Mouse (Mus musculus) neural tube, embryonic 14.5 days (tissue): ENCODE data around the gene Csrp2. TPM values are rescaled to one million over a fixed set of nuclear protein-coding genes. Genes with fewer than 3 reads are reported as not detected.

Experiments used
- ATAC-seq: fragments of 200-750 bp; cut with Nextera tagmentation; 2 replicates; pipeline ENCODE4 v1.8.0; 2017; ENCODE audit warnings: low read depth, mild to moderate bottlenecking, moderate TSS enrichment, moderate library complexity
- H3K27ac ChIP-seq: fragments of 300-500 bp; sonication (generic); 2 replicates; pipeline ENCODE4 v1.5.1; 2014; ENCODE audit warnings: low read depth, mild to moderate bottlenecking, control low read depth, low read length, moderate library complexity, mixed read lengths
- H3K27me3 ChIP-seq: fragments of 300-500 bp; sonication (generic); 2 replicates; pipeline ENCODE4 v1.6.1; 2014; ENCODE audit warnings: low read length; ENCODE audit not compliant: control insufficient read depth, insufficient read depth
- H3K36me3 ChIP-seq: fragments of 300-500 bp; sonication (generic); 2 replicates; pipeline ENCODE4 v1.6.1; 2014; ENCODE audit warnings: low read length, mixed read lengths; ENCODE audit not compliant: control insufficient read depth, insufficient read depth
- H3K4me1 ChIP-seq: fragments of 300-500 bp; sonication (generic); 2 replicates; pipeline ENCODE4 v1.6.1; 2014; ENCODE audit warnings: low read length; ENCODE audit not compliant: control insufficient read depth, insufficient read depth
- H3K4me2 ChIP-seq: fragments of 300-500 bp; sonication (generic); 2 replicates; pipeline ENCODE4 v1.6.1; 2014; ENCODE audit warnings: mild to moderate bottlenecking, low read depth, low read length, control low read depth
- H3K4me3 ChIP-seq: fragments of 300-500 bp; sonication (generic); 2 replicates; pipeline ENCODE4 v1.5.1; 2014; ENCODE audit warnings: low read depth, low read length, control low read depth, mixed read lengths
- H3K9ac ChIP-seq: fragments of 300-500 bp; sonication (generic); replicated peaks from 2 replicates; pipeline ENCODE4 v1.6.1; 2014; ENCODE audit warnings: low read depth, mild to moderate bottlenecking, control low read depth, low read length, mixed read lengths
- H3K9me3 ChIP-seq: fragments of 300-500 bp; sonication (generic); 2 replicates; pipeline ENCODE4 v1.6.1; 2016; ENCODE audit warnings: low read length; ENCODE audit not compliant: control insufficient read depth
- WGBS: fragments of 180-500 bp; shearing (Covaris S2); extraction: QIAGEN DNeasy Blood & Tissue Kit; methylation state at CpG from one replicate; pipeline ENCODE4 v1.1.7; 2014; 5-methylcytosine and 5-hydroxymethylcytosine counted together
- polyA plus RNA-seq: library from polyadenylated mRNA; unstranded; fragments of >200 nt; fragmentation: Nextera tagmentation; extraction: Ambion mirVana; gene quantifications from 2 replicates; pipeline ENCODE4 v1.2.1, GENCODE M21; 2014

The Csrp2 gene
- polyA plus RNA-seq, 1 experiment from 2014 or later: 137 TPM

DNA sequence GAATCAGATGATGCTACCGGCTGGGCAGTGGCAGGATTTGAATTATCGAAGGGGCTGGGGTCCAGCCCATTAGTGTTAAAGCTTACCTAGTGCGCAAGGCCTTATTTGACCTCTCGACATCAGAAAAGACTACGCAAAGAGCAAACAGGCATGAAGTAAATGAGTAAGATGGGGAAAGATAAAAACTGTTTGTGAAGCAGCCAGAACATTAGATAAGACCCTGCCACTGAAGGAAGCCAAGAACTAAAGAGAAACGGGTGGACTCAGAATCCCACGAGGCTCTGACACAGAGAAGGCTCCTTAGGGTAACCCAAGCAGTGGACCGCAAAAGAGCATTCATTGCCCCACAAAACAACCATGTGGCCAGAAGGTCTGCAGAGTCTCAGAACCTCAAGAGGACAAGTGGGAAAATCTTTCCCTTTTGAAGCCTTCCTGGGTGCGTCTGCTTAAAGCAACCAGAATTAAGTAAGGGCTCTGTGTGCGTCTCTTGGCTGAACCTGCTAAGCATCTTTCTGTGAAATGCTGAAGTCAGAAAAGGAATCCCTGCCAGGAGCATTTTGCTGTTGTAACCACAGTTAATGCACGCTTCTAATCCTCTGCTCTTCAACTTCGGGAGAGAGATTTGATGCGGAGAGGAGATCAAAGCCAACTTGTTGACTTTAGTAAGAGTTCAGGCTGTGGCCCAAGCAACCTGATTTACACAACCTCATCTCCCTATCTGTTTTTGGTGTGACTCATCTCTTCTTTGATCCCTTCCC lies 19.7 kb upstream of the Csrp2 start:
- H3K4me2 ChIP-seq: no peak overlapping the region
- no peak overlapping the region for H3K9ac ChIP-seq
- no peak overlapping the region for H3K4me3 ChIP-seq
- ATAC-seq: no peak
- no peaks in the 10 kb centered on the region for H3K27me3 ChIP-seq
- H3K36me3 ChIP-seq: no peaks in the 10 kb centered on the region
- no peaks in the 10 kb centered on the region for H3K9me3 ChIP-seq
- no peaks in the 10 kb centered on the region for H3K4me1 ChIP-seq
- no peak overlapping the region for H3K27ac ChIP-seq
- WGBS: 82% methylated on average over 13 of the region's 13 CpGs

- Histone ChIP-seq H3K27ac (no peak overlapping the region), H3K4me2 (no peak overlapping the region), H3K4me1 (no peaks in the 10 kb centered on the region), H3K27me3 (no peaks in the 10 kb centered on the region), H3K4me3 (no peak overlapping the region), H3K9ac (no peak overlapping the region), H3K9me3 (no peaks in the 10 kb centered on the region), H3K36me3 (no peaks in the 10 kb centered on the region)
- 97% methylated on average over 3 of the region's 3 CpGs for whole genome bisulfite sequencing
- ATAC-seq: no peak
Observed at GRCm38 (mm10) chr10:110903862-110904261, 15.7 kb upstream of the Csrp2 start.

DNA sequence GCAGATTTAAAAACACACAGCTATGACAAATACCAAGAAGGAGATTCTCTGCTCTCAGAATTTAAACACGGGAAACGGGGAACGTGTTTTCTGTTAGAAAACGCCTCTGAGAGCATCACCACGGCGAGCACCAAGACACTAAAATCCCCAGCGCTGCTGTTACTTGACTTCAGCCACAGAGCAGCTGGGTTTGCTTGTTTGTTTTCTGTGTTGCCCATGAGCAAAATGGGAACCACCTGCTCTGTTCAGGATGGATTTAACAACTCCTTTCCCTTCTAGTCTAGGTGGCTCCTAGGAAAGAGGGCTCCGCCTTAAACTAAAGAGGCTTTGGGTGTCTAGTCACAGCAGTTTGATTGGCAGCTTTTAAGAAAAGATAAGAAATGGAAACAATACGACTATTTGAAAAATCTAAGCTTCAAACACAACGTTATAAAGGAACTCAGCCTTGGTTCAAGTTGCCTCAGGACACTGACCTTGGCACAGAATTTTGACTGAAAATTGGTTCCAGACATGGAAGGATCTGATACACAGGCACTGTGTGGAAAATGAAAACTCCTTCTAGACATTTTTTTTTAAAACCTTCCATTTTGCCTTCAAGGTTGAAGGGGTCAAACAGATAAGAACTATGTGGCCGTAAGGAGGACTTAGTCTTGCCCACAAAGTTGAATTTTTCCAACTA lies 2.8 kb upstream of the Csrp2 start:
- Histone ChIP-seq H3K27me3 (no peaks in the 10 kb centered on the region), H3K36me3 (no peaks in the 10 kb centered on the region), H3K9me3 (no peaks in the 10 kb centered on the region), H3K27ac (no peak overlapping the region), H3K4me2 (no peak overlapping the region), H3K4me3 (no peak overlapping the region), H3K4me1 (0 out of 2 replicates have a peak, but pooled peaks cover 7% of the 10 kb centered on the region), H3K9ac (no peak overlapping the region)
- no peak for ATAC-seq
- WGBS: 88% methylated on average over 11 of the region's 11 CpGs

DNA sequence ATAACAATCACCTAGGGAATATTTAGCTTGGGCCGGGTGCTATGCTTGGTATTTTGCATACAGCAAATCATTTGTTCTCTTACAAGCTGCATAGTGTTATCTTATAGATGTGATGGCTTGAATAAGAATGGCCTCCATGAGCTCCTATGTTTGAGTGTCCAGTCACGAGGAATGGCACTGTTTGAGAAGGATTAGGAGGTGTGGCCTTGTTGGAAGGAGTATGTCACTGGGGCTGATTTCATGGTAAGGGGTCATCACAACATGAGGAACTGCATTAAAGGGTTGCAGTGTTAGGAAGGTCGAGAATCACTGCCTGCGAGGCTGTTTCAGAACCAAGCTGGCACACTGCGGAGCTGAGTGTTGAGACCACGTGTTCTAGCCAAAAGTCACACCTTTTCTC lies 2.1 kb upstream of the Csrp2 start:
- Histone ChIP-seq H3K4me1 (peaks cover 8% of the 10 kb centered on the region; the same call in 1 of the 2 replicates), H3K4me3 (no peak overlapping the region)
- WGBS: 96% methylated on average over 6 of the region's 6 CpGs

GRCm38 (mm10) chr10:110918414-110919391 lies 886 bp upstream of the Csrp2 start:
- H3K9ac ChIP-seq: peak overlapping the region; percentile 86
- H3K4me2 ChIP-seq: peak overlapping the region; percentile 86
- 14% methylated on average over 26 of the region's 26 CpGs for WGBS
- ATAC-seq: no peak
- no peaks in the 10 kb centered on the region for H3K27me3 ChIP-seq
- H3K9me3 ChIP-seq: no peaks in the 10 kb centered on the region
- H3K4me3 ChIP-seq: peak overlapping the region; percentile 73
- H3K27ac ChIP-seq: peak overlapping the region; percentile 85; the same call in 1 of the 2 replicates
- no peaks in the 10 kb centered on the region for H3K36me3 ChIP-seq
- peaks cover 11% of the 10 kb centered on the region; the same call in 1 of the 2 replicates for H3K4me1 ChIP-seq

More for the DNA sequence above, 2.1 kb upstream of the Csrp2 start:
- Histone ChIP-seq H3K36me3 (no peaks in the 10 kb centered on the region), H3K4me2 (no peak overlapping the region), H3K9me3 (no peaks in the 10 kb centered on the region), H3K27me3 (no peaks in the 10 kb centered on the region), H3K27ac (no peak overlapping the region), H3K9ac (no peak overlapping the region)
- ATAC-seq: no peak

DNA sequence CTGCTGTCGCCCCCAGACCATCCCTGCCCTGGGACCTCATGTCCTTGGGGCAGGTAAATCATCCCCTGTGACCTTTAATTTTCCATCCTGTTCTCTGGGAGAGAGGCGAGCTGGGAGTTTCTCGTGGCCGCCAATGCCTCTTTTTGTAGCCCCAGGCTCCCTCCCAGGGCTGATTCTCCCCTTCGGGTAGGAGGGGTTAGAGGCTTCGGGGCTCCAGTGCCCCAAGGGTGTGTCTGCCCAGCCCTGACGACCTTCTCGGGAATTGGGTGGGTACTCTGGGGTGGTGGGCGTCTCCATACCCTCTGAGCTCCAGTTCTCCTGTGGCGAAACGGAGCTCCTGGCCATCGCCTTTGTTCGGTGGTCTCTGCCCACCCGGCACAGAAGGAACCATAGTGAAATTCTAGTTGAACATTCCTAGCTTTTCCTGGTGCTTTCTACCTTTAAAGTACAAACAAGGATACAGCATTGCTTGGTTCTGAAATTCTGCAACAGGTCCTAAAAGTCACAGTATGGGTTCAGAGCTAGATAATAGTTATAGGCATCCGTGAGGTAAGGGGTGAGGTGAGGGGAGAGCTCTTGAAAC lies 870 bp downstream of the Csrp2 start:
- Histone ChIP-seq H3K27ac (peak overlapping the region; percentile 85), H3K9me3 (no peaks in the 10 kb centered on the region), H3K4me2 (peak overlapping the region; percentile 86), H3K4me1 (peaks cover 14% of the 10 kb centered on the region; the same call in 1 of the 2 replicates), H3K36me3 (no peaks in the 10 kb centered on the region), H3K4me3 (peak overlapping the region; percentile 73), H3K9ac (peak overlapping the region; percentile 86), H3K27me3 (no peaks in the 10 kb centered on the region)
- peak; percentile 54 for ATAC-seq
- WGBS: 1% methylated on average over 15 of the region's 15 CpGs

DNA sequence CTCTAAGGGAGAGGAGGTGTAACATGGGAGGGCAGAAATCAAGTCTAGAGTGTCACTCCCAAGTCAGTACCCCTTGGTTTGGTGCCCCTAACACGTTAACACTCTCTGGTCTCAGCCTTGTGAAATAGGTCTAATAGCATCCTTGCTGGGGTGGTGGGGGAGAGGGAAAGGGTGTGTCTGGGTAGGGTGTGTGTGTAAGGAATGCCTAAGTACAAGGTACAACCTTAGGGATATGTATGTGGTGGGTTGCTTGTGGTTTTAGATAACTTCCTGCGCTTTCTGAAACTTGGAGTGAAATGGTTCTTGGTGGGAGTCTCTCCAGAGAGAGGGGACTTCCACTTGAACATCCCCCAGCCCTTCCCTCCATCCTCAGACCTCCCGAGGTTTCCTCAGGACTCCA lies 2.3 kb downstream of the Csrp2 start:
- ATAC-seq: no peak
- Histone ChIP-seq H3K27me3 (no peaks in the 10 kb centered on the region), H3K4me2 (peak overlapping the region; percentile 86), H3K9me3 (no peaks in the 10 kb centered on the region), H3K27ac (no peak overlapping the region), H3K36me3 (no peaks in the 10 kb centered on the region), H3K4me3 (no peak overlapping the region), H3K9ac (no peak overlapping the region), H3K4me1 (peaks cover 14% of the 10 kb centered on the region; the same call in 1 of the 2 replicates)
- 62% methylated on average over 3 of the region's 3 CpGs for WGBS

DNA sequence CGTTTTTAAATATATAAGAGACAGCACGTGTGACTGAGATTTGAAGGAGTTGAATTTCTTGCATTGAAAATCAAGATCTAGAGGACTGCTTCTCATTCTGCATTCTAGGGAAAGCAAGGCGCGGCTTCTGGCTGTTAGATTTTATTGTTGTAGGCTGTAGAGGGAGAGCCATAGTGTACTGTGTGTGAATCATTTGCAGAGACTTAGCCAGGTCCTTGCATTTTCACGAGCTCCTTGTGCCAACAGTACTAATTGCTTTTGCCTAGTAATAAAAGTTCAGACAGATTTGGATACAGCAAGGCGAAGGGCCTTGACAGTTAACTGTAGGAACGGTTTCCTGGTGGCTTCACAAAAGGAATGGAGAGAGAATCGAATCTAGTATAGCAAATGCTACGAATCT lies 3.0 kb downstream of the Csrp2 start:
- Histone ChIP-seq H3K4me2 (peak overlapping the region; percentile 86; the same call in 1 of the 2 replicates), H3K27ac (no peak overlapping the region), H3K36me3 (no peaks in the 10 kb centered on the region), H3K4me3 (0 out of 2 replicates have a peak overlapping the region, but pooled peaks have one; percentile 8), H3K9ac (no peak overlapping the region), H3K27me3 (no peaks in the 10 kb centered on the region), H3K4me1 (peaks cover 14% of the 10 kb centered on the region; the same call in 1 of the 2 replicates), H3K9me3 (no peaks in the 10 kb centered on the region)
- no peak for ATAC-seq
- WGBS: 61% methylated on average over 9 of the region's 9 CpGs
